Mouse (Mus musculus) kidney, adult 11 months (tissue): ENCODE measurements around the gene Golga2.

Experiments used
- DNase-seq: peaks from one replicate; pipeline ENCODE4 v3.0.0; 2022

Golga2 gene

GRCm38 (mm10) chr2:32287334-32287840, at the start of gene Golga2:
Gene Golga2 (plus strand): TSS chr2:32287384.
- no peak for DNase-seq

- DNase-seq: no peak
Observed at GRCm38 (mm10) chr2:32237571-32237970, 49.6 kb upstream of the Golga2 start.

GRCm38 (mm10) chr2:32238708-32239435, 48.3 kb upstream of the Golga2 start:
- no peak for DNase-seq

- DNase-seq: no peak
Observed at GRCm38 (mm10) chr2:32240591-32240990, 46.6 kb upstream of the Golga2 start.

GRCm38 (mm10) chr2:32242986-32243385, 44.2 kb upstream of the Golga2 start:
- no peak for DNase-seq

- no peak for DNase-seq
Observed at GRCm38 (mm10) chr2:32246741-32247140, 40.4 kb upstream of the Golga2 start.

- DNase-seq: peak; percentile 42
Observed at GRCm38 (mm10) chr2:32248377-32249361, 38.5 kb upstream of the Golga2 start.

- peak; percentile 38 for DNase-seq
Observed at GRCm38 (mm10) chr2:32251791-32252527, 35.2 kb upstream of the Golga2 start.

GRCm38 (mm10) chr2:32252658-32253057, 34.5 kb upstream of the Golga2 start:
- no peak for DNase-seq

GRCm38 (mm10) chr2:32253352-32253751, 33.8 kb upstream of the Golga2 start:
- no peak for DNase-seq

GRCm38 (mm10) chr2:32254563-32254962, 32.6 kb upstream of the Golga2 start:
- no peak for DNase-seq

- no peak for DNase-seq
Observed at GRCm38 (mm10) chr2:32256273-32256672, 30.9 kb upstream of the Golga2 start.

GRCm38 (mm10) chr2:32258887-32259533, 28.2 kb upstream of the Golga2 start:
- peak; percentile 79 for DNase-seq

- peak; percentile 93 for DNase-seq
Observed at GRCm38 (mm10) chr2:32259657-32260417, 27.3 kb upstream of the Golga2 start, which contains the start of gene Uck1. Gene Uck1 (minus strand): TSS chr2:32260159.

- DNase-seq: peak; percentile 44
Observed at GRCm38 (mm10) chr2:32260635-32261034, 26.5 kb upstream of the Golga2 start.

- DNase-seq: no peak
Observed at GRCm38 (mm10) chr2:32275823-32276222, 11.4 kb upstream of the Golga2 start.

- DNase-seq: no peak
Observed at GRCm38 (mm10) chr2:32282289-32282688, 4.9 kb upstream of the Golga2 start.

- DNase-seq: peak; percentile 73
Observed at GRCm38 (mm10) chr2:32282727-32283126, 4.5 kb upstream of the Golga2 start.

- DNase-seq: no peak
Observed at GRCm38 (mm10) chr2:32283986-32284385, 3.2 kb upstream of the Golga2 start.

GRCm38 (mm10) chr2:32287923-32288367, 761 bp downstream of the Golga2 start, which contains the start of gene Swi5:
Gene Swi5 (minus strand): TSS chr2:32288075.
- peak; percentile 99 for DNase-seq

GRCm38 (mm10) chr2:32288371-32288931, 1.3 kb downstream of the Golga2 start:
- DNase-seq: no peak
